Mouse (Mus musculus) thymus, postnatal 36 days (tissue): Measurements from ENCODE around the gene Ndufs1.
"Not testable (repeated sequence)": the region's sequence is repeated elsewhere in the genome, so short reads cannot be mapped to it uniquely, and the experiment has no call there.

ENCODE experiments used
- DNase-seq, 2 experiments: peaks; one replicate each; pipeline ENCODE4 v3.0.0; 2022; ENCODE audit warnings: mixed read lengths in 2 of 2

Gene Ndufs1

DNA sequence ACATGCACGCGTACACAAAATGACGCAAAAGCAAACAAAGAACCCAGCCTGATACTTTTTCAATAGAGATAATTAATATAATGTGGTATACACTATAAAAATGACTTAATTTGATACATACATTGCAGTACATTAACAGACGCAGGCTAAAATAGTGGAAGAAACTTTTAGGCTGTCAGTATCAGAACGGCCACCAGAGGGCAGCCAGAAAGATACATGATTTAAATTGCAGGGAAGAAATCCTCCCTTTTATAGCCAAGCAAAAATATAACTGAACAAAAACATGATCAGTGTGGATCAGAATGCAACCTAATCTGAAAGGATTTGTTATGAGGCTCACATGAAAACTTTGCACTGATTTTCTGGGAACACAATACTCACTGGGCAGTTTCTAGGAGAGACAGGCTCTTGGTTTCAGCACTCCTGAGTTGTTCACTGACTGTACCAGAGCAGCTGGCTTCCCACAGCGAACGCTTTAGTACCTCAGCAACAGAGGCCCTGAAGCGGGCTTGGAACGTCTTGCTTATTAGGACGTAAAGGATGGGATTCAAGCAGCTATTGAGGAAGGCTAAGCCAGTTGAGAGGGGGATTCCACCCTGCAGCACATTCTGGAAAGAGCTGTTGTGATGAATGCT is 6.1 kb upstream of the Ndufs1 start:
- peak; percentile 21 to 41 for DNase-seq

DNA sequence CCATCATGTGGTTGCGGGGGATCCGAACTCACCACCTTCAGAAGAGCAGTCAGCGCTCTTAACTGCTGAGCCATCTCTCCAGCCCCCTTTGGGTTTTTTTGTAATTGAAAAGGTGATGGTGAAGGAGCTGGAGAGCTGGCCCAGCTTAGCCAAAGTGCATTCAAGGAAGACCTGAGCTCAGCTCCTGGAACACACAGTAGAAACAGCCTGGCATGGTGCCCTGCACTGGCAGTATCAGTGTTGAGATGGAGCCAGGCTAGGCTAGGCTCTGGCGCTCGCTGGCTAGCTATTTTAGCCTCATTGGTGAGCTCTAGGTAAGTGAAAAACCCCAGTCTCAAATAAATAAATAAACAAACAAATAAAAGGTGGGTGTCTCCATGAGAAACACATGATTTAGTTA is 5.6 kb upstream of the Ndufs1 start:
- DNase-seq = no peak

DNA sequence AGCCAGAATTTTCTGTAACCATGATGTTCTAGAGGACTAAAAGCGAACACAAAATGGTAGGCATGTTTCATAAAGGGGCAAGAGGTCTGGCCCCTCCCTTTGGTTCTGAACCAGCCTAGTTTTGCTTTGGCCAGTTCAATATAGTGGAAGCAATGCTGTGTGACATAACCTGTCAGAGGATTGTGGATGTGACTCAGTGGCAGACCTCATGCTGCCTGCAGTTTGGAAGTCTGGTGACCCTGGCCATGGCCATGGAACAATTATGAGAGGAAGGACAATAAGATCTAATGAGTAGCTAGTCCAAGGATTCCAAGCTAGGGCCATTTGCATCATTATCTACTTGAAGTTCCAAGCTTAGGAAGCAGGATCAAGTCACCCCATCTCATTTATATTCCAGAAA is 4.8 kb upstream of the Ndufs1 start:
- no peak for DNase-seq

DNA sequence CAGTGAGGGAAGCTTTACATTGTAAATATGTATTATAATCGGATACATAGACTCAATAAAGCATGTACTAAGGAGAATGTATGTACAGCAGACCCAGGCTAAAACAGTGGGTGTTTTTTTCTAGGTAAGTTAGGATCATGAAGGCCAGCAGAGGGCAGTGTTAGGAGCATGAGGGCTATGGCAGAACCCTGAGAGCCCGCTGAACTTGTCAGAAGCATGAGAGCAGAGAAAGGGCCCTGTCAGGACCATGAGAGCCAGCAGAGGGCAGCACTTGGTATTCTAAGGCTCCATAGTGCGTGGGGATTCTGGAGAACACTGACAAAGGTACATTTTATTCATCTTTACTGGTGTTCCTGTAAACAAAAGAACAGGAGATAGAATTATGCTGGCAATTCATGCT is 4.4 kb upstream of the Ndufs1 start:
- peak; percentile 90 to 91 for DNase-seq

DNA sequence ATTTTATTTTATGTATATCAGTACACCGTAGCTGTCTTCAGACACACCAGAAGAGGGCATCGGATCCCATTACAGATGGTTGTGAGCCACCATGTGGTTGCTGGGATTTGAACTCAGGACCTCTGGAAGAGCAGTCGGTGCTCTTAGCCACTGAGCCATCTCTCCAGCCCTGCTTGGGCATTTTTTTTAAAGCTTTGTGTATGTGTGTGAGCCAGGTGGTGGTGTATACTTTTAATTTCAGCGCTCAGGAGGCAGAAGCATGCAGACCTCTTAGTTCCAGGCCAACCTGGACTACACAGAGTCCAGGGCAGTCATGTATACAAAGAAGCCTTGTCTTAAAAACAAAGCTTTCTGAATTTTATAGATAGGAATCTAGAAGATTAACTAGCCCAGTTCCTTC is 3.9 kb upstream of the Ndufs1 start:
- not testable (repeated sequence) for DNase-seq

DNA sequence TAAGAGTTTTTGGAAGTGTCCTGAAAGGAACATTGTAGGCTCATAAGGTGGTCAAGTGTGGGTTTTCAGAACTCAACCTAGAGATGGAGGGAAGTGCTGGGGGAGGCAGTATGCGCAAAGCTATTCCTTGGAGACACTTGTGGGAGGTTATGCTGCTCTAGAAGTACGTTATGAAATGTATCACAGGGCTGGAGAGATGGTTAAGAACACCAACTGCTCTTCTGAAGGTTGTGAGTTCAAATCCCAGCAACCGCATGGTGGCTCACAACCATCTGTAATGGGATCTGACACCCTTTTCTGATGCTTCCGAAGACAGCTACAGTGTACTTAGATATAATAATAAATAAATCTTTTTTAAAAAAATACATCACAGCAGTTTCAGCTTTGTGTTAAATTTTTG is 3.5 kb upstream of the Ndufs1 start:
- no peak for DNase-seq

DNA sequence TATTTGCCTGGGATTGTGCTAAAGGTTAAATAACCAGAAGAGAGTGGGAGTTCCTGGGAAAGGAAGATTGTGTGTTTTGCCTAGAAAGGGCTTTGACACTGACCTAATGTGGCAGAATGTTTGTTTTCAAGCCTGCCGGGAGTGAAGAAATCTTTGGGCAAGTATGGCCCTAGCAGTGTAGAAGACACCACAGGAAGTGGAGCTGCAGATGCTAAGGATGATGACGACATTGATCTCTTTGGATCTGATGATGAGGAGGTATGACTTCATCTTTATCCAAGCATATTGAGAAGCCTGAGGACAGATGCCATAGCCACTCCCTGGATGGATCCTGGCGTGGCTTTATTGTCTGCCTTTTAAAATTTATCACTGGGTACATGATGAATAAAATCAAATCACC is 1.7 kb upstream of the Ndufs1 start:
- DNase-seq = no peak

DNA sequence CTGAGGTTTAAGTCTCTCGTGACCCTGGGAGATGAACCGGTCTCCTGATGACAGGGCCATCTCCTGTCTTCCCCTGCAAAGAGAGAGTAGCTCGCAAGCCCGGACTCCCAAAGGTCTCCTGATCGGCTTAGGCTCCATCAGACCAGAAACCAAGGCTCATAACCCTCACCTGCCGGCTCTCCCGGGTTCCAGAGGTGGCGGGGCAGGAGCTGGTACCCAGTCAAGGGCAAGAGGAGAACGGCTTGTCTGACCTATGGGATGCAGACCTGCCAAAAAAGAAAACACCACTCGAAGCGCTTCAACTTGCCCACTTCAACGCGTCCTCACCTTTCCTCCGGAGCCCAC is 402 bp downstream of the Ndufs1 start:
- no peak for DNase-seq

DNA sequence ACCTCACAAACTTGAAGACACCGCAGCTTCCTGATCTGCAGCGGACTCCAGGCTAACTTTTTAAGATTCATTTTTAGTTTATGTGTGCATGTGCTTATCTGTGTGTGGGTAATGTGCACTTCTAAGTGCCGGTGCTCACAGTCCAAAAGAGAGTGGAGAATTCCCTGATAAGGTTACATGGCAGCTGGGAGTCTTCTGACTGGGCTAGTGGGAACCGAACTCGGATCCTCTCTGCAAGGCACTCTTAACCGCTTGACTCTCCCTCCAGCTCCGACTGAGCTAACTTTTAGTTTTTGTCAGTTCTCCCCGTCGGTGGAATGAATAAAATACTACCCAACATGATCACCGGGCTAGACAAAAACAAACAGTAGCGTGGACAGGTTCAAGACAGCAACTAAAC is 780 bp downstream of the Ndufs1 start:
- no peak for DNase-seq

DNA sequence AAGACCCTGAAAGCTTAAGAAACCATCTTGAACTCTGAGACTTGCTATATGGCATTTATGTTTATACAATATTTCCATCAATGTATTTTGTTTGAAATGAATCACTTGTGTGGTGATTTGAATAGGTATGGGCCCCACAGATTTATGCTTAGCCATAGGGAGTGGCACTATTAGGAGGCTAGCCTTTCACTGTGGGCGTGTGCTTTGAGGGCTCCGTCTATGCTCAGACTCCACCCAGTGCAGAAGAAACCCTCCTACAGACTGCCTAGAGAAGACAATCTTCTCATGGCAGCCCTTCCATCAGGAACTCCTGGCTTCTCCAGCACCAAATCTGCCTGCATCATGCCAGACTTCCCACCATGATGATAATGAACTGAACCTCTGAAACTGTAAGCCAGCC is 8.0 kb downstream of the Ndufs1 start:
- DNase-seq = no peak

DNA sequence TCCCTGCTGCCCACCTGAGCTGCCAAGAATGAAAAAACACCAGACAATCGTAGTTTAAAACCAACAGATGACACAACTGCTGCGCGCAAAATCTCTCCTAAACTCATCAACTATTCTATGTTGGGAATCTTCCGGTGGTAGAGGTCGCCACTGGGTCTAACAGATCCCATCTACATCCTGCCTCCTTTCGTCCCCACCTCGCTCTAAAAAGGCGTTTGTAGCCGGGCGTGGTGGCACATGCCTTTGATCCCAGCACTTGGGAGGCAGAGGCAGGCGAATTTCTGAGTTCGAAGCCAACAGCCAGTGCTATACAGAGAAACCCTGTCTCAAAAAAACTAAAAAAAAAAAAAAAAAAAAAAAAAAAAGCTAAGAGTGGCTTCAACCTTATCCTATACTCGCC is 36.4 kb downstream of the Ndufs1 start:
- DNase-seq = no peak

DNA sequence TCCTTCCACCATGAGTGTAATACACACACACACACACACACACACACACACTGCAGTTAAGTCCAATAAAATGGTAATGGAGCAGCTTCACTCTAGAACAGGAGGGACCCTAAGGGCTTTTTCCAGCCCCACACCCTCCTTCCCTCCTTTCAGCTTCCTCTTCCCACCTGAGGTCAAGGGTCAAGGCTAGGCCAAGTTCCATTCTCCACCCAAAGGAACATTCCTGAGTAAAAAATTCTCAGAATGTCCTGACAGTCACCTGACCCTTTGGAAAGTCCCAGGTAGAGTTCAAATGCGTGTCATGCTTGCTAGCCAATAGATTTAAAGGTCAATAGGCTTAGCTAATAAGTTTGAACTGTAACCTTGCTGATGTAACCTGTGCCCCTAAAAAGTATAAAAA is 38.0 kb downstream of the Ndufs1 start:
- DNase-seq = not testable (repeated sequence)

DNA sequence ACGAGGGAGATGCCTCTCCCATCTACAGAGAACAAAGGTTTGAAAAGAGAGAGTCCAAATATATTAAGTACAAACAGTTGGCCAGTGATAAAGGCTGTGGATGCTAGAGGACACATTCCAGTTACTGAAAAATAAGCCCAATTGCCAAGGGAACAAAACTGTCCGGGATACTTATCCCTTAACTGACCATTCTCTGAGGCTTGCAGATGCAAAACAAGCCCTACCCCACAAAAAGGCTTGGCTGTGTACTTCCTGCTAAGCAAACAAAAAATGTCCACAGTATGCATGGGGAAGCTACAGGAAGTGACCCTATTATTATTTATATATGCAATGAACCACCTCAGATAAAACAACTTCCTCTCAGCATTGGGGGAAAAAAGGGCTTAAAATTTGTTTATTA is 38.7 kb downstream of the Ndufs1 start:
- DNase-seq = no peak

DNA sequence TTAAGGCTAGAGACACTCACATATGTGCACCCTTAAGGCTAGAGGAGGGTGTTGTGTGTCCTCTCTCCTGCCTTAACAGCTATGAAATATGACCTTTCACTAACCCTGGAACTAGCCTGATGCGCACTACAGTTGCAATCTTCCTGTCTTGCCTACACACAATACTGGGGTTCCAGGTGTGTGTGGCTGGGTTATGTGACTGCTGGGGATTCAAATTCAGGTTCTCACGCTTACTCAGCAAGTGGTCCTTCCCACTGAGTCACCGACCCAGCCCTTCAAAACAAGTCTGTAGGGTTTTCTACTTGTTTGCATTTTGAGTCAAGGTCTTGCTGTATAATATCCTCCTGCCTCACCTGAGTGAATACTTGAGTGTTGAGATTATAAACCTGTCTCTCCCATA is 42.1 kb downstream of the Ndufs1 start:
- DNase-seq = no peak

DNA sequence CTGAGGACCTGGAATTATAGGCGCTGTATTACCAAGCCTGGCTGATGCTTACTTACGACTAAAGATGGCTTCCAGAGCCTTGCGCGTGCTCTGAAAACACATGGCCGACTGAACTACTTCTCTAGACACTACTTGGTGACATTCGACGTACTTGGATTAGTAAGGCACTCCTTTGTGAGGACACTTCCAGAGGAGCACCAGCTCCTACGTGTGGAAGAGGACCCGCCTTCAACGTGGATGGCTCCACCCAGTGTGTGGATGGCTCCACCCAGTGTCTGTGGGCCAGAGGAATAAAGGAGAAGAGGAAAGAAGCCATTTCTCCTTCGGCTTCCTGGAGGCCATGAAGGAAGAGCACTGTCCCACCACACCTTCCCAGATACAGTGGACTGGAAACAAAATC is 44.9 kb downstream of the Ndufs1 start:
- no peak for DNase-seq

DNA sequence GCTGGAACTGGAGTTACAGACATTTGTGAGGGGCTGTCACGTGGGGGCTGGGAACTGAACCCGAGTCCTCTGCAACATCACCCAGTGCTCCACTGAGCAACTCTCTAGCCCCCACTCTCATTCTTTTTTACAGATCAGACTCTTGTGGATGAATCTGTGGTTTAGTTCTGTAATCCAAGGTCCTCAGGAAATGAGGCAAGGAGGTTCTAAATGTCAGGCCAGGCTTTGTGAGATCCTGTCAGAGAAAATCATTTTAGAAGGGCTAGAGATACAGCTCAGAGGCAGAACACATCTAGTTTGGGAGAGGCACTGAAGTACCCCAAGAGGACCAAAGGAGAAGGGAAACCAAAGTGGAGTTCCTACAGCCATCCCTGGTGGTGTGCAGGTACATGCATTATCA is 45.8 kb downstream of the Ndufs1 start:
- no peak for DNase-seq

DNA sequence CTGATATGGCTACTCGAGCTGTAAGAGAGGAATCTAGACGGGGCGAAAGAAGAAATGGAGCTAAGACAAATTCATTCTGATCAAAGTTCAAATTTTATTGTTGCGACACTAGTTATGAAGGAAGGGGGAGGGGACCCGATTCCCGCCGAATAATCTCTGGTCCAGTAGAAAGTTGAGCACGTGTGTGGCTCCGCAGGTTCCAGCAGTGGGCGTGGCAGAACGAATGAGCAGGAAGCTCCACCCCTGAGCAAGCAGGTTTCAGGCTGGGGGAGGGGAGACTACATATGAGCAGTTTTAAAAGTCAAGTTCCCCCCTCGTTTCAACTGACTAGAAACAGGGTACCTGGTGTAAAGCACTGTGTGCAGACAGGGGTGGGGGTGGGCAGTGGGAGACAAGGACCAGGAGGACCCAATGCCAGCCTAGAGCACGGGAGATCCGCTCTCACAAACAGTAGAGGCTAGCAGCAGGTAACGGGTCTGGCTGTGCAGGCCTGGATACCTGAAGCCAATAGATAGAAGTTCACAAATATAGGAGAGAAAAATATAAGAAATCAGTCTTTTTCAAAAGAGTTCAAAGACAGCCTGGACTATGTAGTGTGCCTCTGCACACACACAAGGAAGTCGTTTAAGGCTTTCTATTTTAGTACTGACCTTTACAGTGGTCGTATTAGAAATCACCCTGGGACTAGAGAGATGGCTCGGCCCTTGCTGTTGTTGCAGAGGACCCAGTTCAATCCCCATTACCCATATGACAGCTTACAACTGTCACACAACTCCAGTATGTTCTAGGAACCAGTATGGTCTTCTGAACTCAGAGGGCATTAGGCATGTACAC is 46.6 kb downstream of the Ndufs1 start:
- DNase-seq = peak; percentile 8 to 29

DNA sequence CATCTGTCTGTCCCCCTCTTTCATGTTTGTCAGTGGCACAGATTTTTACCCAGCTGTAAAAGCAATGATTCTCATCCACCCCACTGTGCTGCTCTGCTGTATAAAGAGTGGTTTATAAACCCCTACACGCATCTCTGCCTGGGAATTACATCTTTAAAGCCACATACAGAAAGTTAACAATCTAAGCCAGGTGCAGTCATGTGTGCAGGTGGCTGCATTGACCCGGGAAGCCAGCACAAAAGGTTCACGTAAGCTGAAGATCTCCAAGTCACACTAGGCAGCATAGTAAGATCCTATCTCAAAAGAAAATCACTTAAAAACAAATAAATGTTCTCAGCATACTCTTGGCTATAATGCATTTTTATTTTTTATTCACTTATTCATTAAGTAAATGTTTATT is 47.4 kb downstream of the Ndufs1 start:
- no peak for DNase-seq

DNA sequence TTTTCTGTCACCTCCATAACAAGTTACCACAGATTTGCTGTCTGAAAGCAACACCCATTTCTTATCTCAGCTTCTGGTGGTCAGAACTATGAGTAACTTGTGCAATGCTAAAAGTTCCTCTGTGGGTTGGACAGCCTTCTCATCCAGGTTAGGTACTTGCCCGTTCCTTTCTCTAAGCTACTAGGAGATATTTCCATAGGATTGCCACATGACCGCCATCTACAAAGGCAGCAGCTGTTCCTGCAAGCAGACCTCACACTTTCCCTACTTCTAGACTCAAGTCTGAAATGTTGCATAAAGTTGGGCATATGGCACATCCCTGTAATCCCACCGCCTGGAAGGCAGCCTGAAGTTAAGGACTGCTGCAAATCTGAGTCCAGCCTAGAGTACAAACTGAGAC is 50.4 kb downstream of the Ndufs1 start:
- no peak for DNase-seq

DNA sequence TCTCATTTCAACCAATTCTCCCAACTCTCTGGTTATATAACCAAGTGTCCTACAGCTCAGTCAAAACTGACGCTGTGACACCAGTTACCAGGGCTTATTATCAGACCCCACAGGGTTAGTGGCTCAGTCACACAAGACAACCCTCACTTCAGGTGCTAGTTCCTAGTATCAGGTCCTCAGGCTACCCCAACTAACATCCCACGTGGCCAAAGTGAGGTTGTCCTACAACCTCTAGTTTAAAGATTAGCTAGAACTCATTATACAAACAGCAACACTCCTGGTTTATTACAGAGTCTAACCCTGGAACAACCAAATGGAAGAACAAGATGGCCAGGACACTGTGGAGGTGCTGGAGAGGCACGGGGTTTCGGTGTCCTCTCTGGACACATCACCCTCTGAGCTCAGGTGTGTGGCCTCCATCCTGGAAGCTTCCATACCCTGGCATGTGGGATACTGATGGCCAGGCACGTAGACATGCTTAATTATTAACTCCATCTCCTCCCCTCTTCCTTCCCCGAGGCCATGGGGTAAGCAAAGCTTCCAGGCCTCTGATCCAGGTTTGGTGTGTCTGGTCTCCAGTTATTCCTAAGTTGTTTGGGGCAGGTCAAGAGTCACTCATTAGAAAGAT is 52.7 kb downstream of the Ndufs1 start:
- no peak for DNase-seq

DNA sequence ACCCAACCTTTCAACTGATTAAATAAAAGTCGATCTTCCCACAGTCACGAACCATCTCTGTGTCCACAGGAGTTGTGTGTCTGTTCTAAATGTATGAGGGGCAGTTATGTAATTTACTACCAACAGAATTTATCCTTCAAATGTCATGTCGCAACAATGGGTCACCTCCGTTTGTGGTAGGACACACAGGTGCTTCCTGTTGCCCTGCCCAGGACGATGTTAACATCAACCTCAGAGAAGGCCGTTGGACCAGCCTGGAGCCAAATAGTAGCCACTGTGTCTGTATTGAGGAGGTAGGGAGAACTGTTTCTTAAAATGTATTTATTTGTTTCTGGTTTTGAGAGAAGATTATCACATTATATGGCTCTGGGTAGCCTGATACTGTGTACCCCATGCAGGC is 54.6 kb downstream of the Ndufs1 start:
- DNase-seq = no peak

DNA sequence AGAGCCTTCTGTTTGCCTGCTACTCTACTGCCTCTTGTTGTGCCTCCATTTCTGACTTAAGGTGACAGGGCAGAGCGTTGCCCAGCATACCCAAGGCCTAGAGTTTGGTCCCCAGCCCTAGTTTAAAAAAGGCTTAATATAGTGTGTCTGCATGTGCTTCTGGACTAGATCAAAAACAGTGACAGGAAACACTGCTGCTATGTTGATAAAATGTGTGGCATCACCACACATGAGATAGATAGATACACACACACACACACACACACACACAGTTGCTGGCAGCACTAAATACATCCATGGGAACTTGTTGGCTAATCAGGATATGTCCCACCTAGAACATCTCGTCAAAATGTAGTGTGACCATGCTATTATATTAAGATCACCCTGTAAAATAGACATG is 56.3 kb downstream of the Ndufs1 start:
- no peak for DNase-seq

DNA sequence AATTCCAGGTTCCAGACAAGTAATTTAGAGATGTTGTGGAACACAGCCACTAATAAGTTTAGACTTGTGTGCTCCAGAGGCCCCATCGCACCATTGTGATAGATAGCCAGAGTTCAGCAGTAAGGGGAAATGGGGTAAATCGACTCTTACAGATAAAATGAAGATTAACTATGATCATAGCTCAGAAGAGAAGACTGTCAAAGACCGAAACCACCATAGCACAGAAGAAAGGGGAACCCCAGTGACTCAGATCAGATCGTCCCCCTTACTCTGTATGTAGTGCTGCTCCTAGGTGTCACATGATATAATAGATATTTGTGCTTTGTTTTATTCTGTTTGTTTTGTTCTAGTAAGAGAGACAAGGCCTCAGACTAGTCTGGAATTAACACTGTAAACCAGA is 57.0 kb downstream of the Ndufs1 start:
- DNase-seq = no peak

DNA sequence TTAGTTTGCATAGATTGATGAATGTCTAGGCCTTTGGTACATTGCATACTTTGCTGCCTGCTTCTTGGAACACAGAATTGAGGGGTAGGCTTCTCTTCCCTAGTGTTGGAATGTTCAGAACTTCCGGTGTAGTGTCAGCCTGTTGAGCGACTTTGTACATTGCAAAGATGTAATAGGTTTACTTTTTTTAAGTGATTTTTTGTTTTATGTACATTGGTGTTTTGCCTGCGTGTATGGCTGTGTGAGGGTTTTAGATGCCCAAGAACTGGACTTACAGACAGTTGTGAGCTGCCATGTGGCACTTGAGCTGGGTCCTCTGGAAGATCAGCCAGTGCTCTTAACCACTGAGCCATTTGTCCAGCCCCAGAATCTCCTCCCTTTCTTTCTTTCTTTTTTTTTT is 61.1 kb downstream of the Ndufs1 start:
- no peak for DNase-seq

DNA sequence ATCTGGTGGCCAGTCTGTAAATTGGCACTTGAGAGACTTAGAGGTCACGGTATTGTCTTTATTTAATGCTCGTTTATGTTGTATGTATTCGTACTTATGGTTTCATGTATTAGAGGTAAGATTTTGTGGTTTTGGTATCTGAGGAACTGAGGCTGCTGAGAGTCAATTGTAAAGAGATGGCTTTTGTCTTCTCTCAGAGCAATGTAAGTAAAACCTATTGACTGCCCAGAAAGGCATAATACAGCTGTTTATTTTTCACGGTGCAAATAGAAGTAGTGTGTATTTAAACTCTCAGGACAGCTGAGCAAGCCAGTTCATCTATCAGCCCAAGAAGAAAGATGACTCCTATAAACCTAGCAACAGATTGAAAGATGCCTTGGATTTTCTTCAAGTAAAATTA is 61.5 kb downstream of the Ndufs1 start:
- DNase-seq = no peak
